ENCODE assay signal across 11 mouse cellular contexts in the genomic region with DNA sequence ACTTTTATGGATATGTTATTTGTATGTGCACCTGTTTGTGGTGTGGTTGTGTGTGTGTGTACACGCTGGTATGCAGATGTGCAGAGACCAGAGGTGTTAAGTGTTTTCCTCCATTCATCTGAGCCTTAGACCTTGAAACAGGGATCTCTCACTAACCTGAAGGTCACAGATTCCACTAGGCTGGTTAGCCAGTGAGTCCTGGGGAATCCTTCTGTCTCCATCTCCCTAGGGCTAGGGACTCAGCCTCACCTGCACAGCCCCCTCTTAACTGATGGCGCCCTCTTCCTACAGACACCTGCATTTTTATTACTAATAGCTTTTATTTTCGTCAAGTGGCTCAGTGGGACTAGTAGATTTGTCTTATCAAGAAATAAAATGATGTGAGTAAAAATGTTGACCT. TPM values are rescaled to one million over a fixed set of nuclear protein-coding genes. Genes with fewer than 3 reads are reported as not detected.
DNase-seq lines count a peak whose midpoint lies in the region; ATAC-seq and TF ChIP-seq lines count a peak whose summit lies in the region.
"Had no signal": no experiment of that assay in that cellular context is flagged by ENCODE, and none has a peak within 500 bp of the region (broad histone marks: within the 10 kb centered on the region; RNA-seq: fewer than 3 reads in every experiment).

No protein-coding gene starts in this region.

- H3K9me3 ChIP-seq in forebrain, postnatal 0 days (ENCODE audit: low read length), result no peaks in the 10 kb centered on the region
- H3K9me3 ChIP-seq in forebrain, embryonic 10.5 days, result no peaks in the 10 kb centered on the region
- no peaks in the 10 kb centered on the region for H3K9me3 ChIP-seq in kidney, embryonic 16.5 days (ENCODE audit: low read length)
- no peaks in the 10 kb centered on the region for H3K9me3 ChIP-seq in midbrain, postnatal 0 days (ENCODE audit: low read length)
- H3K9me3 ChIP-seq: intestine, embryonic 15.5 days had no signal

- peaks cover 5% of the 10 kb centered on the region; the same call in 1 of the 2 replicates for H3K4me1 ChIP-seq in forebrain, postnatal 0 days (ENCODE audit: insufficient read depth)
- H3K4me1 ChIP-seq in forebrain, embryonic 10.5 days, result peaks cover 22% of the 10 kb centered on the region
- peaks cover 37% of the 10 kb centered on the region for H3K4me1 ChIP-seq in kidney, embryonic 16.5 days (ENCODE audit: insufficient read depth, low read length)
- no peaks in the 10 kb centered on the region for H3K4me1 ChIP-seq in midbrain, postnatal 0 days (ENCODE audit: insufficient read depth, low read length)
- H3K4me1 ChIP-seq: intestine, embryonic 15.5 days had no signal

- no peak for DNase-seq in forebrain, postnatal 0 days
- no peak for DNase-seq in forebrain, embryonic 10.5 days (ENCODE audit: extremely low spot score, low spot score)
- DNase-seq in kidney, adult 8-10 months, result no peak
- peak; percentile 36 for DNase-seq in R1 (ENCODE audit: low read depth, low spot score)
- DNase-seq in midbrain, postnatal 0 days (ENCODE audit: low spot score), result no peak
- no peak for DNase-seq in retina, embryonic 14.5 days (ENCODE audit: low spot score)
- DNase-seq in right cerebral cortex, postnatal 10 days (ENCODE audit: low spot score in 2 of 2), result no peak
- DNase-seq: cerebellum, adult 9-10 months; thymus, adult 2 months had no signal

- H3K9ac ChIP-seq in forebrain, postnatal 0 days, result no peak overlapping the region
- H3K9ac ChIP-seq in kidney, embryonic 16.5 days (replicated peaks; ENCODE audit: low read length), result no peak overlapping the region
- no peak overlapping the region for H3K9ac ChIP-seq in midbrain, postnatal 0 days (replicated peaks; ENCODE audit: low read length, poor library complexity, severe bottlenecking)
- H3K9ac ChIP-seq: intestine, embryonic 15.5 days had no signal

- H3K27ac ChIP-seq in forebrain, postnatal 0 days (ENCODE audit: low read depth, low read length), result no peak overlapping the region
- no peak overlapping the region for H3K27ac ChIP-seq in forebrain, embryonic 10.5 days
- peak overlapping the region; percentile 3; the same call in 1 of the 2 replicates for H3K27ac ChIP-seq in kidney, embryonic 16.5 days (ENCODE audit: low read length)
- no peak overlapping the region for H3K27ac ChIP-seq in midbrain, postnatal 0 days (ENCODE audit: low read depth, low read length)
- H3K27ac ChIP-seq: intestine, embryonic 15.5 days had no signal

- no peak for TF ChIP-seq CTCF in forebrain, postnatal 0 days (IDR thresholded peaks at IDR 0.05; ENCODE audit: low read depth)
- 0 out of 2 replicates have a peak, but pooled peaks have one; percentile 11 for TF ChIP-seq CTCF in midbrain, postnatal 0 days (IDR thresholded peaks at IDR 0.05)

- H3K36me3 ChIP-seq in forebrain, postnatal 0 days (ENCODE audit: insufficient read depth), result no peaks in the 10 kb centered on the region
- peaks cover 95% of the 10 kb centered on the region for H3K36me3 ChIP-seq in forebrain, embryonic 10.5 days (replicated peaks)
- H3K36me3 ChIP-seq in kidney, embryonic 16.5 days (ENCODE audit: insufficient read depth, low read length), result peaks cover 10% of the 10 kb centered on the region; the same call in 1 of the 2 replicates
- H3K36me3 ChIP-seq in midbrain, postnatal 0 days (ENCODE audit: insufficient read depth, low read length), result no peaks in the 10 kb centered on the region

- no peak overlapping the region for H3K4me3 ChIP-seq in forebrain, postnatal 0 days (ENCODE audit: low read depth, low read length)
- no peak overlapping the region for H3K4me3 ChIP-seq in forebrain, embryonic 10.5 days
- no peak overlapping the region for H3K4me3 ChIP-seq in kidney, embryonic 16.5 days (ENCODE audit: low read length)
- no peak overlapping the region for H3K4me3 ChIP-seq in midbrain, postnatal 0 days (ENCODE audit: low read depth, low read length)
- H3K4me3 ChIP-seq: intestine, embryonic 15.5 days had no signal

- 80% methylated on average over 3 of the region's 3 CpGs for WGBS in forebrain, postnatal 0 days
- WGBS in forebrain, embryonic 10.5 days, result 91% methylated on average over 3 of the region's 3 CpGs
- 68% methylated on average over 3 of the region's 3 CpGs for WGBS in kidney, embryonic 16.5 days
- WGBS in midbrain, postnatal 0 days, result 73% methylated on average over 3 of the region's 3 CpGs

- 0 out of 2 replicates have a peak overlapping the region, but pooled peaks have one; percentile 3 for H3K4me2 ChIP-seq in forebrain, postnatal 0 days (ENCODE audit: low read depth)
- no peak overlapping the region for H3K4me2 ChIP-seq in kidney, embryonic 16.5 days (replicated peaks; ENCODE audit: low read depth, low read length)
- 0 out of 2 replicates have a peak overlapping the region, but pooled peaks have one; percentile 21 for H3K4me2 ChIP-seq in midbrain, postnatal 0 days (ENCODE audit: low read depth, low read length, poor library complexity, severe bottlenecking)
- H3K4me2 ChIP-seq: intestine, embryonic 15.5 days had no signal

- H3K27me3 ChIP-seq in forebrain, postnatal 0 days (ENCODE audit: insufficient read depth, low read length), result no peaks in the 10 kb centered on the region
- H3K27me3 ChIP-seq in forebrain, embryonic 10.5 days (ENCODE audit: poor library complexity, severe bottlenecking), result no peaks in the 10 kb centered on the region
- H3K27me3 ChIP-seq in kidney, embryonic 16.5 days (ENCODE audit: insufficient read depth, low read length), result no peaks in the 10 kb centered on the region
- no peaks in the 10 kb centered on the region for H3K27me3 ChIP-seq in midbrain, postnatal 0 days (ENCODE audit: insufficient read depth, low read length)
- H3K27me3 ChIP-seq: intestine, embryonic 15.5 days had no signal

- no peak for ATAC-seq in forebrain, postnatal 0 days
- ATAC-seq in kidney, embryonic 16.5 days (ENCODE audit: low FRiP score, low TSS enrichment), result peak; percentile 73
- ATAC-seq in midbrain, postnatal 0 days (ENCODE audit: low FRiP score), result 0 out of 2 replicates have a peak, but pooled peaks have one; percentile 13
- ATAC-seq: intestine, embryonic 15.5 days had no signal

RNA-seq across cellular contexts. Expression of a gene that starts 14.3 kb away (rescaled TPM):
- 5.2 and 11.2 TPM in 2 replicates for total RNA-seq in forebrain, postnatal 0 days (2014; rRNA removed)
- 4.9 and 6.7 TPM in 2 replicates for polyA plus RNA-seq in forebrain, postnatal 0 days (2015; fragmentation: Nextera tagmentation; extraction: Ambion mirVana)
- 22.1 and 26.3 TPM in 2 replicates for polyA plus RNA-seq in forebrain, embryonic 10.5 days (2016; fragmentation: Nextera tagmentation; extraction: Ambion mirVana)
- 25.6 and 28.2 TPM in 2 replicates for polyA plus RNA-seq in kidney, embryonic 16.5 days (2015; fragmentation: Nextera tagmentation; extraction: Ambion mirVana)
- total RNA-seq in midbrain, postnatal 0 days (2014; rRNA removed), result 6.5 and 13.1 TPM in 2 replicates
- polyA plus RNA-seq in midbrain, postnatal 0 days (2015; fragmentation: Nextera tagmentation; extraction: Ambion mirVana), result 3.7 and 5.1 TPM in 2 replicates
